Mouse (Mus musculus) cerebellum, adult 2 months (tissue): ENCODE data around the gene Kcnj12.

Experiments used
- CTCF ChIP-seq: fragments of 200-500 bp; IDR thresholded peaks from 2 replicates; pipeline ENCODE4 v1.5.1; 2011; ENCODE audit warnings: low read depth, mild to moderate bottlenecking, control low read depth, low read length, moderate library complexity, borderline replicate concordance; ENCODE audit not compliant: insufficient read depth
- POLR2A ChIP-seq: fragments of 200-500 bp; IDR thresholded peaks from 2 replicates; pipeline ENCODE4 v1.6.1; 2011; ENCODE audit warnings: low read length, control low read depth, borderline replicate concordance; ENCODE audit not compliant: insufficient read depth

DNA sequence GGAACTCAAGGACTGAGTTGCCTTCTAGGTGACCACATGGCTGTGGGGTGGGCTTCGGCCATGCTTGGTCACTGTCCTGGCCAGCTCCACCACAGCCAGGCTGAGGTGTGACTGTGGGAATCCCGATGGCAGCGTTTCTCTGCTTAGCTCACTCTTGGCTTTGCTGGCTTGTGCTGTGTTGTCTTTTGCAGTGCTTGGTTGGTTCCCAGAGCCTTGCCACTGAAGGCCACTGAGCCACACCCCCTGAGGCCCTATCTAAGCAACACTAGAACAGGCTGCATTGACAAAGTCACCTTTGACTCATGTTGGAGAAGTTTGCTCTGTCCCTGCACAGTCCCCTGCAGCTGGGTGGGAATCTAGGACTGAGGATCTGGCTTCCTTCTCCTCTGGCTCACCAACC is 45.2 kb upstream of the Kcnj12 start:
- TF ChIP-seq POLR2A (no peak), CTCF (no peak)
